Mouse (Mus musculus): ENCODE results near the gene Olfr291.
A peak's percentile ranks its signal among the peaks of the same experiment; 100 is the strongest.

The Olfr291 gene

DNA sequence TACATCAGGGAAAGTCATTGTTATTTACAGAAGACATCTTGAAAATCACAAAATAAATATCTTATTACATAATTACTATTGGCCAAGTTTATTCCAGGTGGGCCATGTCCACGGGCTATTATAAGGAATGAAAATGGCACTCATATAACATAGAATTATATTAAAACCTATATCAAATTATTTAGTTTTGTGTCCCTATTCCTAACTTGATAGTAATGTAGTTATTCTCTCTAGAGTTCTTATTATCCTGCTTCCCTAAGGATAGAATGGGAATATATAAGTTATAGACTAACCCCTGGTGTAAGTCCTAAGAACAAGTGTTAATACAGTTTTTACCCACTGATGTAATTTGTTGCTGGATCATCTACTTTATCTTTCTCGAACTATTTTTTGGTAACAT, at the start of gene Olfr291:
Gene Olfr291, plus strand, starts transcription at position 301 of the 400 bp plus-strand sequence.
- no peak for DNase-seq

DNA sequence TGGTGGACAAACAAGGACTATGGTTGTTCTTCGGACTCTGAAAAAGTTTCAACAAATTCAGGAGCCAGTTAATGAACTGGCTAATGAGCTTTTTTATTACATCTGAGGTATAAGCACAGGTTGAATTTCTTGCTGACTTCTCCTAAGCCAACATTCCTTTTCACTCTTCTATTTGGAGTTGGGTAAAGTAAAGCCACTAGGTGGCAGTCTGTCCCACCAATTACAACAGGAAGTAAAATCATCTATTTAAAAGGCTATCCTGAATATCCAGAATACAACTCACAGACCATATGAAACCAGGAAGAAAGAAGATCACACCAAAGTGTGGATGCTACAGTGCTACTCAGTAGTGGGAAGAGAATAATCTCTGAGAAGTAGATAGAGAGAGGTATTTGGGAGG, 48.1 kb upstream of the Olfr291 start:
- no peak for DNase-seq

DNA sequence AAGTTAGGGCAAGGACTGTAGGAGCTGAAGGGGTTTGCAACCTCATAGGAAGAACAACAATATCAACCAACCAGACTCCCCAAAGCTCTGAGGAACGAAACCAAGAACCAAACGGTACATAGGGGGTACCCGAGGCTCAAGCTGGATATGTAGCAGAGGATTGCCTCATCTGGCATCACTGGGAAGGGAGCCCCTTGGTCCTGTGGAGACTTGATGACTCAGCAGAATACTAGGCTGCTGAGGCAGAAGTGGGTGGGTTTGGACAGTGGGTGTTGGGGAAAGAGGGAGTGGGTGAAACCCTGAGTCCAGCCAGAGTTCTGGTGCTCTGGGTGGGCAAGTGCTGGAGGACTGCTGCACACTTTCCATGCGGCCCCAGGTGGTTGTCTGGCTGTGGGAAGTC, 47.2 kb upstream of the Olfr291 start:
- no peak for DNase-seq

DNA sequence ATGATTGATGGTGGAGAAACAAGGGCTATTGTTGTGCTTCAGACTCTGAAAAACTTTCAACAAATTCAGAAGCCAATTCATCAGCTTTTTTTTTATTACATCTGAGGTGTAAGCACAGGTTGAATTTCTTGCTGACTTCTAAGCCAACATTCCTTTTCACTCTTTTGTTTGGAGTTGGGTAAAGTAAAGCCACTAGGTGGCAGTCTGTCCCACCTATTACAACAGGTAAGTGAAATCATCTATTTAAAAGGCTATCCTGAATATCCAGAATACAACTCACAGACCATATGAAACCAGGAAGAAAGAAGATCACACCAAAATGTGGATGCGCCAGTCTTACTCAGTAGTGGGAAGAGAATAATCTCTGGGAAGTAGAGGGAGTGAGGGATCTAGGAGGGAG, 31.2 kb downstream of the Olfr291 start:
- DNase-seq = peak; percentile 1

Data from cerebellum, adult 8-10 months (tissue).